Mouse (Mus musculus) right cerebral cortex, adult 18-20 months (tissue): Measurements from ENCODE around the gene Cpa2.
A peak's percentile ranks its signal among the peaks of the same experiment; 100 is the strongest.

Experiments
- DNase-seq: peaks from one replicate; pipeline ENCODE4 v3.0.0; 2022; ENCODE audit warnings: mixed read lengths

Cpa2 gene

DNA sequence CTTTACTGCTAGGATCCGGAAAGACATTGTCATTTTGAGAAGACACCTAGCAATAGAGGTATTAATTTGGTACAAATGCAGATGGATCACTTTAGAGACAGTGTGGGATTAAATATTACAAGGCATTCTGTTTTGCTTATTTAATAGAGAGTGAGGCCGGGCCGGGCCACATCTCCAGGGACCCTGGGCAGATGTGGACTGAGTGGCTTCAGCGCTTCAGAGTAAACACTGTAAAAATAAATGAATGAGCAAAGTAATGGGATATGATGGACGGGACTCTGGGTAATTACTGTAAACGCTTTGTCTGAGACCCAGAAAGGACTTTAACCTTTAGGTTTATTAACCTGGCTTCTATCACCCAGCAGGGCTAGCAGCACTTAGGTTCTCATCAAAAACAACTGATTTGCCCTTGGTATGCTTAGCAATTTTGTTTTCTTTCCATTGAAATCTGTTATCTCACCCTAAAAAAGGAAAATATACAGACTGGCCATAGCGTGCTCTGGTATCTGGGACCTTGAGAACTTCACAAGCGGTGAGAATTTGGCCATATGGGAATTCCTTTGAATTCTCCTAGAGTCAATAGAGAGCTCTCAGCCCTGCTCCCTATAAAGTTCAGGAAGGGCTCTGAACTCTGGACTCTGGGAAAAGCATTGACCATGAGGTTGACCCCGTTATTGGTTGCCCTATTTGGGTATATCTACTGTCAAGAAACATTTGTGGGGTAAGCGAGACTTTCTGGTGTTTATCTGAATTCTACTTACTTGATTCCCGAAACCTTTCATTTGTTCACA is at the start of gene Cpa2:
Gene Cpa2, plus strand, starts transcription at position 574 of the 791 bp plus-strand sequence.
- no peak for DNase-seq

DNA sequence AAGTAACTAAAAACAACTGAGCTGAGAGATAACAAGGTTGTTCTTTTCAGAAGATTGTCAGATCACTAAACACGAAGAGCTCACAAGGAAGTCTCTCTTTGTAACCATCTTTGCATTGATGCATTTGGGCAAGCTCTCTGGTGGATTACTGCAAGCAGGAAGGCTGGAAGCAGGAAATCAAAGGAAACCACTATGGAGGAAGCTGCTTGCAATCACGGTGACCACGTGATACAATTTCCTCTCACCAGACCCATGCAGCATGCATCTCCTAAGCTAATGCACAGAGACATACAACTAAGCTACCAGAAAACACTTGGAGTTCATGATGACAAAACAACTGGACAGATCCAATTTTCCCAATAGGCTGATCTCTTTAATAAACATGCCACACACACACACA is 42.3 kb upstream of the Cpa2 start:
- no peak for DNase-seq

DNA sequence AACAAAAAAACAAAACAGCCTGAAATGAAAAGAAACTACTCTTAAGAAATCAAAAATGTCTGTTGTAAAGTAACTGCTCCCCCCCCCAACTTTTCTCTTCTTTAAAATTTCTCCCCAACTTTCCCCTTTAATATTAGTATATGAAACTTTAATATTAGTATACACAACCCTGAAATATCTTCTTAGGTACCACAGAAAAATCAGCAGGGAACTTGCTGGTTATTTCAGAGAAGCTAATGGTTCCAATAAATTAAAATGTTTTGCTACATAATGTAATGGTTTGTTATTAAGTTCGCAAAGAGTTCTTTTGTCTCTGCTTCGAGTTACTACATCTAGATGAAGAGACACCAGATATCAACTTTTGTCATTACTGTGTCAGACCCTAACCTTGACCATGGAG is 32.6 kb upstream of the Cpa2 start:
- DNase-seq = no peak

DNA sequence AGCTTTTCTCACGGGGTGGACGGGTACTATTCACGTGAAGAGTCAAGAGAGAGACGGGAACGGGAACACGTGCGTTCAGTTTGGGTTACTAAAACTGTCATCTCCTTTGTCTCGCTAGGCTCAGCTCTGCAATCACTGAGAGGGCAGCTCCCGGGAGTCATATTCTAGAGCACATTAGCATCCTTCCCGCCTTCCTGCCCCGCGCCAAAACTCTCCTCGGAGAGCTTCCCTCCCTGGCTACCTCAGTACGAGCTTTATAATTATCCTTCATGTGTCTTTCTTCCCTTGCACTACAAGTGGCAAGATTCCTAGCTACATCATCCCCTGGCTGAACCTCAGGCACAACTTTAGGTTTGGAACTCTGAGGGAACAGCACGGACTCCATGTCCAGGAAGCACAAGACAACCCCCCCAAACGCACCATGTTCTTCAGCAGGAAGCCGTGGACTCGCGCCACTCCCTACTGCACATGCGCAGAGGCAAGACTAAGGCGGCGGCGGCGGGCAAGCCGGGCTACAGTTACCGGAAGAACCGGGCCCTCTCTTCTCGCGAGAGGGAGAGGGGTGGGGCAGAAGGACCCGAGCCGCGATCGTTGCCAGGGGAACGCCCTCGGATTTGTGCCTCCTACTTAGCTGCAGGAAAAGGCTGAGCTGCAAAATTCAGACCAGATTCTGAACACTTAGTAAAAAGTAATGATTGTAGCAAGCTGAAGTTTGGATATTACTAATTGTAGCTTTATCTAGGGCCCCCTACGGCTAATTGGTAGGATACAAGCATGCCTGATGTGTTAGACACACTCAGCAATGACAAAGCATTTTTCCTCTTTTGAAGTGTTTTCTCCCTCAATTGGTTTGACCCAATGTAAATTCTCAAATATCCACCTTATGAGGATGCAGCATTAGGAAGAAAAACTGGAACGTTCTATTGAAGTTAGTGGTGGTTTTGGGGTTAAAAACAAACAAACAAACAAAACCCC is 31.8 kb upstream of the Cpa2 start, which contains the start of the genes Tmem209 and Ssmem1:
Gene Tmem209, minus strand, starts transcription at position 519 of the 975 bp plus-strand sequence.
Gene Ssmem1, plus strand, starts transcription at position 585 of the 975 bp plus-strand sequence.
- DNase-seq = peak; percentile 99

DNA sequence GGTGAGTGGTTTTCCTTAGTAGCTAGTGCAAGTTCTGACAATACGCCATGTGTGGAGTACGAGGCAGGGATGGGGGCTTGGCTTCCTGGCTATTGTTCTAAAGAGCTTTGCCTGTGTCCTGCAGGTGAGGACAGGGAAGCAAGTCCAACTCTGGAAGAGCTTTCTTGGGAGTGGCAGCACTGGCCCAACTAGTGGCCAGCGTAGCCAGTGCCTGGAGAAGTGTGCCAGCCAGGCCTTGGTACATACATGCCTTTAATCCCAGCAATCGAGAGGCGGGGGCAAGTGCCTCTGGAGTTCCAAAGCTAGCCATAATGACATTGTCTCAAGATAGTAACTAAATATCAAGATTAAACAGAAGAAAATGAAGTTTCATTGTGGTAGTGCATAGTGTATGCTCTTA is 31.1 kb upstream of the Cpa2 start:
- no peak for DNase-seq

DNA sequence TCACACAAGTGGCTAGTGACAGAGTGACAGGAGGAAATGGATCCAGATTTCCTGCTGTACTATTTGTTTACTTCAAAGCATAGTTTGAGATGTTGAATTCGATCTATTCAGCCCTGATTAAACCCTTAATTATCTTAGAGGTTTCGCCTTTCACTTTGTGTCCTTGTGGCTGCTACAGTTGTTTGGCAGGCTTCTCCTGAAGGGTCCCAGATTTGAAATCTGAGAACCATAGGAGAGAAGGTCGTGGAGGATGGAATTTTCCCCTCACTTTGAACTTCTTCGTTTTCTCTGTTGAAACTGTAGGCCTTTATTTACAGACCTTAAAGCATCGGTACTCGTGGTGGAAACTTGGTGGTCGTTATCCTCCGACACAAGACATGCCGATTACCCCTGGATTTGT is 27.1 kb upstream of the Cpa2 start:
- DNase-seq = no peak

DNA sequence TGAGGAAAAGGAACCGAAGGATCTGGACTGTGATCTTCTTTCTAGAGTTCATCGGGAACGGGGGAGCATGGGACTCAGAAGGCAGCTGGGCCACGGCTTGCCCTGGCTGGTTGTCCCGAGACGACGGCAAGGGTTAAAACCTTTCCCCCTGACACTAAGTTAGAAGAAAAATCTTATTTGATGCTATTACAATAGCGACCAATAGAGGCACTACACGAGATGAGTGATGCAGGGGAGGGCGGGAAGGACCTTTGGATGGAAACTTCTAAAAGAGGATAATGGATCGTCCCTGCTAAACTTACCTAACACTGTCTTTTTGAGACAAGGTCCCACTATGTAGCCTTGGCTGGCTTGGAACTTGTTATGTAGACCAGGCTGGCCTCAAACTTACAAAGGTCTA is 21.0 kb upstream of the Cpa2 start:
- DNase-seq = no peak

DNA sequence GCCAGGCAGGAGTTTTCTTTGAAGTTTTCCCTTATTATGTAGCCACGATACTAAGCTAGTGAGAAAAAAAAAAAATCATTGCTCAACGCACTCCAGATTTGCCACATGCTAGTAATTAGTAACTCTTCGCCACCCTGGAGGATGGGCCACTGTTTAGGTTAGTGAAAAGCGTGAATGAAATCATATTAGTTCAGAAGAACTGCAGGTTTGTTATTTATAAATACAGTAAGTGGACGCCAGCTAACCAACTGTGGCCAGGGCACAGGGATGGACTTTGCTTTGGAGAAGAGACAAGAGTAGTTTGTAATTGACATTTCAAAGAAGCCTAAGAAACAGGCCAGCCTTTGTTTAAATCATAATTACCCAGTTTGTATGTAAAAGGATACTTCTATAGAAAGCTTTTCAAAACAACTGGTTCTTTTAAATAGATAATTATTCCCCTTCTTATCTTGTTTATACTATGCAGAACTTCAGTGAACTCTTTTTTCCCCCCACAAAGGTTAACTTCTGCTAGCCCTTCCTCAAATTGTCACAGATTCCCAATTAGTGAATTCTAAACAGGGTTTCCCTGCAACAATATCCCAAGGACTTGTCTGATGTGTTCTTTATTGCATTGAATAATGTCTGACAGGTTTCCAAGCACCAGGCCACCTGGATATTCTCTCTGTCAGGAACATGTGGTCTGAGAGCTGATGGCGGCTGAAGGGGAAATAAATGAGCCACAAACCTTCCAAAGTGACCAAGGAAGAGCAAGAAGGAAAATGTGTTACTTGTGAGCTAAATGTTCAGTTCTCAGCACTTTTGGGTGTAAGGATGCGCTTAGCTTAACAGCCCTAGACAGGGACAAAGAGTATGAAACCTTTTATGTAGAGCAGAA is 15.7 kb upstream of the Cpa2 start:
- no peak for DNase-seq

DNA sequence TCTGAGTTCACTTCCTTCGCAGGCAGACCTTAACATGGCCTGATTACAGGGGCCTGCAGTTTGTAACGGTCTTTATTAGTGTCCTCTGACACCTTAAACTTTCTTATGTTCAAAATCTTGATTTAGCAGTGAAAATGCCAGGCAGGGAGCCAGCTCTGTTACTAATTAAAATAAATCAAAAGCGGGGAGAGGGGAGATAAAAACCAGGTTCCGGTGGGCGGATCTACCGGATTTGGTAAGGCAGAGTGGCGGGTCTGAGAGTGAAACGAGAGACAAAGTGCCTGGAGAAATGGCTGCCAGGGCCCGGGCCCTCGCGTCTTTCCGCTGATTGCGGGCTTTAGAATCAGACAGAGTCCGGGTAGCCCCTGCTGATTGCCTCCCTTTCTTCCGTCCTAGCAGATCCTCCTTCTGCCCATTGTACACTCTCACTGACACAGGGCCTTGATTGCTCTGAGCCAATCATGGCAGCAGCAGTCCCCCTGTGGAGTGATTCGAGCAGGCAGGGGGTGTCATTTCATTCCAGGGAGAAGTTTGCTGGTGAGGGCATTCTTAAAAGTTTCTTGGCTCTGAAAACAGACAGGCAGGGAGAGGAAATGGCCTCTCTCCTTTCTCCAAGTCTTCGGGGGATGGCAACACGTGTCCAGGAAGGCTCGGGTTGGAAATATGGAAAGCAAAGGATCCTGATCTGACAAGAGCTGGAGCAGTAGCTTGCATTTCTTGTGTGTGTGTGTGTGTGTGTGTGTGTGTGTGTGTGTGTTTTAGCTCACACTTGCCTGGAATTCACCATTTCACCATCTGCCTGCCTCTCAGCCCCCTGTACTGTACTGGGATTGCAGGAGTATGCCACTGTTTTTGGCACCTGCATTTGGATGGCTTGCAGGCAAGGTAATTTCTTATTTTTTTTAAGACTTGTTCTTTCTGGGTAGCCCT is 14.5 kb upstream of the Cpa2 start:
- DNase-seq = no peak

DNA sequence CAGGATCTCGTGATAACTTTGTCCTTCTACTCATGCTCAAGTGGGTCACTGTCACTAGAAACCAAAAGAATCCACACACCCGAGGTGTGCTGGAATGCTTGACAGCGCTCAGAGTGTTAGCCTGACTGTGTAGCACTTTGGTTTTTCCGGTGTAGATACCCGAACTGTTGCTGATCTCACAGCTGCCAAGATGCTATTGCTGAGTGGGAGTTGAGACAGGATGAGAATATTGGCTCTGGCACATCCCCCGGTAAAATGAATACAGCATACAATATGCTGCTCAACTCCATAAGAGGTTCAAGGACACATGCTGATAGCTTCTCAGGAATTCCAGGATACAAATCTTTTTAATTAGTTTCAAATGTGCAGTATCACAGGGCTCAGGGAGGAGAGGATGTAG is 12.6 kb upstream of the Cpa2 start:
- DNase-seq = peak; percentile 55

DNA sequence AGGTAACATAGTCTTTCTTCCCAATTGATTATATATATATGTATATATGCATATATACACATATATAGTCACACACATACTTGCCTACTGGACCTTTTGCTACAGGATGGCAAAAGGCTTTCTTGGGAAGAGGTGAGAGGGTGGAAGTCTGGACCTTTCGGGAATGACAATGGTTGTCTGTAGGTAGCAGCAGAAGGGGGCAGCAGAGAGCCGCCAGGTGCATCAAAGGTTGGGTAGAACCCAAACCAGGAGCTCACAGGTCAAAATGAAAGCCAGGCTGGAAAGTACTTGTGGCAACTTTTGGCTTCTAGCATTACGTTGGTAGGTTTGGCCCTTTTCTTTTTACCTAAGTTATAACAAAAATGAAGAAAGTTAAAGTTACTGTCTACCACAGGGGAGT is 6.0 kb upstream of the Cpa2 start:
- DNase-seq = no peak

DNA sequence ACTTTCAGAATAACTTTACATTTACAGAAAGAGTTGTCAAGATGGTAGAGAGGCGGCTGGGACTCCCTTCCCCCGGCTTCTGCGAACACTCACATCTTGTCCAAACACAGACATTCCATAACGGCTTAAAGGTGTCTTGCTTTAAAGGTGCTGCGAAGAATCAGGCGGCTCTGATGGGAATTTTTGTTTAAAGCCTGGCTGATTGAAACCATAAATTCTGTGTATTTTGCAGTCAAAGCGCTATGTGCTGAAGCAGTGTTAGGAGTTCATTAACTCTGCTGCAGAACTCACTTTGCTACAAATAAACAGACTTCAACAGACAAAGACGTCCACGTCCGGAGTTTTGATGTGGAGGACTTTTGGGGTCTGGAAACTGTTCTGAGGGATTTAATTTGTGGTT is 3.1 kb upstream of the Cpa2 start:
- peak; percentile 37 for DNase-seq

DNA sequence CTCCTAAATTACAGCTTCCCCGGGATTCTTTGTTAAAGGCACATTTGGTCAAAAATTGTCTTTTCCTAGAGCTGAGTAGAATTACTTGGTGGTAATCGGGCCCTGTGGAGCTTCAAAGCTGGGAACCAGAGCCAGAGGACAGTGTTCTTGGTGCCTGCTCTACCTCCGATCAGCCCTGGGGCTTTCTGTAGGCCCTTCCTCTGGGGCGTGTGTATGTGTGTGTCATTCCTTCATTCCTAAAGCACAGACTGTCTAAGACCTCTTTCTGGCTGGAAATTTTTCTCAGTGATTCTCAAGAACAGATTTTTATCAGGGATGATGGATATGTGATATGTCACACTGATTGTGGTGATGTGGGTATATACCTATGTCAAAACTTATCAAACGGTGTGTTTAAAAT is 2.6 kb upstream of the Cpa2 start:
- no peak for DNase-seq

DNA sequence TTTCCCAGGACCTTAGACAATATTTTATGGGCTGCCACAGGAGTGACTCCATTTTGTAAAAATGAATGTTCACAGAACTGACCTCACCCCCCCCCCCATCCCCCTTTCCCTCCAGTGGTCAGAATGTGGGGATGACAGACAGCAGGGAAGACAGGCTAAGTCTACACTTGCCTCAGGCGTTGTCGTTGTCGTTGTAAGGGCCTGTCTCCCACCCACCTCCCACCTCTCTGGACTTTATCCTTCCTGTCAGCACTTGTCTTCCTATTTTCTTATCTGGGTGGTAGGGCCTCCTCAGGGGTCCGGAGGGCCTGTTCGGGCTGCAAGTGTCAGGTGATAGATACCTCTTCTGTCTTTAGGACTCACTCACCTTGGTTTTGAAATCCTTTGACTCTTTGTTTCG is 895 bp downstream of the Cpa2 start:
- no peak for DNase-seq

DNA sequence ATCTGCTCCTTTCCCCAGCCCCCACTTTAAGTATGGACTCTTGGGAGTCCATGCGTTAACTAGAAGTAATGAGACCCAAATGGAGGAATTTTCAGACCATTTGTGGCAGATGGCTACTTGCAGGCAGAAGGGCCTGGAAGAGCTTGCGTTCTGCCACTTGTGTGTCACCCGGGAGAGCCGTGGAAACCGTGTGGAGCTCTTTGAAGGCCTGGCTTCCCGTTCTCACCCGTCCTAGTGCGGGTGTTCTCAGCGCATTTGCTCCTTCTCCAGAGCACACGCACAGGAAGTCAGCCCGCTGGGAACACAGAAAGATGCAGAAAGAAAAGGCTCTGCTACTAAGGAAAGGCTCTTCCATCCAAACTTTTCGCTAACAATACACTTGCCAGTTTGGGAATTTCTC is 1.7 kb downstream of the Cpa2 start:
- no peak for DNase-seq

DNA sequence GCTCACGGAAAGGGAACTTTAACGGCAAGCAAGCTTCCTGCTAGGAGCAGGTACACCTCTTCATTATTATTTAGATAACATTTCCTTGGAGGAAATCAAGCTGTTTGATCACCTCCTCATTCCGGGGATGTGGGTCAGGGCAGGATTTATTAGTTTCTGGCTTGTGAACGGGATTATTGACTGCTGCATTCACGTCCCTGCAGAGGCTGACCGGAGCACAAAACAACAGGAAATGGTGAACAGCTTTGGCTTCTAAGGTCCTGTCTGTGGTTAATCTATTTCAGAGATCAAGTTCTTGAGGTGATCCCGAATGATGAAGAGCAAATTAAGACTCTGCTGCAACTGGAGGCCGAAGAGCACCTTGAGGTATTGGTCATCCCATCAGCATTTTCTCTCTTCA is 2.5 kb downstream of the Cpa2 start:
- DNase-seq = no peak

DNA sequence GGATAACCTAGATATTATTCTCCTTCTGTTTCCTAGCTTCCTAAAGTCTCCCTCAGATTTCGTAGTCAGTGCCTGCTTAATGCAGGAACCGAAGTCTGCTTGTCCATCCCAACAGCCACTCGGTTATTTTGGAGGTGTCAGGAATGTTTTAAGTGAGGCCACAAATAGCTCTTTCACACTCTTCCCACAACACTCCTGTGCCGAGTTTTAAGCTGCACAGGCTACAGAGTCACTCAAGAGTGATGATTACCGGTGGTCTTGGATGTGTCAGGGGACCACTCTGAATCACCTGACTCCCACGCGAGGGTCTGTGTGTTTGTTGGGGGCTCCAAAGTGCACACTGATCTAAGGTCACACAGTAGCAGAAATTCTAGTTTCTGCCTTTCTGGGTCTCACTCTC is 4.3 kb downstream of the Cpa2 start:
- DNase-seq = peak; percentile 62

DNA sequence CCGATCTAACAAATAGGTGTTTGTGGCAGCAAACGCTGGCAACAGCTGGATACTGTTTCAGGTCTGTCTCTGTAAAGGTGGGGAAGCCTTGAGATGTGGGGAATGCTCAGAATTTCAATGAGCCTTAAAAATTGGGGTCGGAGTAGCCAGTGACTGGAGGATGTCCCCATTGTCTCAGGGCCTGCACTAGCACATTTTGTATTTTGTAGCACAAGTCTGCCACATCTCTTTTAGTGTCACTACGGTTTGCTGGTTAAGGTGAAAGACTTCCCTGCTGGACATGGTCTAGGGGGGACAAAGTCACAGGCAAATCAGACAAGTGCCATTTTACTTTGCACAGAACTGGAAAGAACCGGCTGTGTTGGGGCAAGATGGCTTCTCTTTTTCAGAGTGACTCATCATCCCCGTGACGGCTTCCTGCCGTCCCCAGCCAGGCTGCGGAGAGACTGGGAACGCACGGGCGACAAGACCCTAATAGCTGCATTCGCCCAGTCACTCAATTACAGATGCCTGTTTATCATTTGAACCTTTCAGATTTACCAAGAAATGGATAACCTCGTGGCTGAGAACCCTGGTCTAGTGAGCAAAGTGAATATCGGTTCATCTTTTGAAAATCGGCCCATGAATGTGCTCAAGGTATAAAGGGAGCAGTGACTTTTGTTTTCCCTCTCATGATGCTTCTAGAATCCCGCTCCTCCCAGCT is 5.3 kb downstream of the Cpa2 start:
- DNase-seq = no peak

DNA sequence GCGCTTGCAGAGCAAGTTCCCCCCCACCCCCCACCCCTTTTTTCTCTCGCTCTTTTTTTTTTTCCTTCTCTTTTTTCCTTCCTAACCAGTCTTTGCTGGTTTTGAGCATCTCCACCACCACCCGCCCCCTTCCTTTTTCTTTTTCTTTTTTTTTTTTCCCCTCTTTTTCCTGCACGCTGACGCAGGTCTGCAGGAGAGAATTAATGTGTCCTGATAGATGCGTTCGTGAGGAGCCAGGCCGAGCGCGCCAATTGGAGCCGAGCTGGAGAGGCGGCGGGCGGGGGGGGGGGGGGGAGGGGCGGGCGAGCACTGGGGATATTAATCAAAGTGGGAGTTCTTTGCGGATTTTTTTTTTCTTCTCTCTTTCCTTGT is 5.9 kb downstream of the Cpa2 start:
- DNase-seq = no peak

DNA sequence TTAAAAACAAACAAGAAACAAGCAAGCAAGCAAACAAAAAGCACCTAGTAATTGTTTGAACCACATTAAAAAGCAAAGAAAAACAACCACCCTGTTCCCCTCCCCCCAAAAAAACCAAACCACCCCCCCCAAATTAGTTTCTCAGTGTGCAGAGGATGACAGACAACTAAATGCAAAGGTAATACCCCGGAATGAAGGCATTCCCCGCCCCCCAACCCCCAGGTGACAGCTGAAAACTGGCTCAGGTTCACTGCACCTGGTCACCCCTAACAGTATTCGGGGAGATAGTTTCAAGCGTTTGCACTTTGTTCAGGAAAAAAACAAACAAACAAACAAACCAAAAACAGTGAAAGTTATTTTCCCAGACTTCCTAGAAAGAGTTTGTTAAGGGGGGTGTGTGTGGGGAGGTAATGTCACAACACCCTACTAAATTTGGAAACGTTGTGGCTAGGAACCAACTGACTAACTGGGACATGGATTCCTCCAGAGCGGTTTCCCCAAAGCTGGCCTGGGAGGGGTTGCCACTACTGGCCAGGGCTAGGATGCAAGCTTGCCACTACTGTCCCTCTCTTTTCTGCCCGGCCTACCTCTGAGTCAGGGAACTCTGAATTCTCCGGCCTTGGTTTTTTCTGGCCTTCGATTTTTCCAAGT is 6.4 kb downstream of the Cpa2 start:
- DNase-seq = no peak
